8 mouse cellular contexts compared by ENCODE assay signal in the genomic region with DNA sequence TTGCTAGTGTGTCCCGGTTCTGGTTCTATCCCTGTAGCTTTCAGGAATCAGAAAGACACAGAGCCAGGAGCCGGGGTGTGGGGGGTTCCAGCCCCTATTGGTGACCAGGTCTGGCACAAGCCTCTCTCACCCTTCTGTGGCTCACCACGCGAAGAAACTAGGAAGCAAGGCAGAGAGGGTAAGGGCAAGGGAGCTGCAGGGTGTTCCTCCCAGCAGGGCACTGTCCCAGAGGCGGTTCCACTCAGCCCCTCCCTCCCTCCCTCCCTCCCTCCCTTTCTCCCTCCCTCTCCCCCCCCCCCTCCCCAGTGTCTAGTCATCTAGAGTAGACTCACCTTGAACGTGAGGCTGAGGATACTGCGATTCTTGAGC. TPM values are rescaled to one million over a fixed set of nuclear protein-coding genes. Genes with fewer than 3 reads are reported as not detected.
DNase-seq lines count a peak whose midpoint lies in the region; ATAC-seq and TF ChIP-seq lines count a peak whose summit lies in the region.

No protein-coding gene starts in this region.

- no peaks in the 10 kb centered on the region for H3K36me3 ChIP-seq in embryonic facial prominence, embryonic 12.5 days
- H3K36me3 ChIP-seq in megakaryocyte, embryonic 14.5 days (replicated peaks; ENCODE audit: low read length): peaks cover 40% of the 10 kb centered on the region
- H3K36me3 ChIP-seq in stomach, postnatal 0 days (ENCODE audit: control insufficient read depth, insufficient read depth, low read length): no peaks in the 10 kb centered on the region

- TF ChIP-seq EP300 in stomach, postnatal 0 days (optimal IDR thresholded peaks at IDR 0.05): no peak

- no peak for ATAC-seq in embryonic facial prominence, embryonic 12.5 days (ENCODE audit: insufficient number of reproducible peaks, insufficient read depth, low FRiP score, low TSS enrichment)
- ATAC-seq in stomach, postnatal 0 days (ENCODE audit: low FRiP score, low TSS enrichment): peak; percentile 62

- H3K27ac ChIP-seq in embryonic facial prominence, embryonic 12.5 days: no peak overlapping the region
- peak overlapping the region; percentile 35; the same call in 1 of the 2 replicates for H3K27ac ChIP-seq in stomach, postnatal 0 days (replicated peaks)

- 0 out of 2 replicates have a peak, but pooled peaks cover 7% of the 10 kb centered on the region for H3K4me1 ChIP-seq in embryonic facial prominence, embryonic 12.5 days
- peaks cover 41% of the 10 kb centered on the region for H3K4me1 ChIP-seq in megakaryocyte, embryonic 14.5 days
- no peaks in the 10 kb centered on the region for H3K4me1 ChIP-seq in stomach, postnatal 0 days (replicated peaks; ENCODE audit: control insufficient read depth, insufficient read depth)

- DNase-seq in adrenal gland, postnatal 14 days: peak; percentile 44
- no peak for DNase-seq in adrenal gland, postnatal 25 days
- peak; percentile 74 for DNase-seq in induced T-regulatory cell, adult 2 months (ENCODE audit: low read depth)
- peak; percentile 45 for DNase-seq in stomach, postnatal 0 days (ENCODE audit: low spot score)
- no peak for DNase-seq in left cerebral cortex, adult 18-20 months (ENCODE audit: low spot score in 2 of 2)
- no peak for DNase-seq in layer of hippocampus, postnatal 10 days (ENCODE audit: low spot score in 2 of 2)

- TF ChIP-seq CTCF in stomach, postnatal 0 days (IDR thresholded peaks at IDR 0.05; ENCODE audit: low read depth): no peak

- peak overlapping the region; percentile 48 for H3K4me2 ChIP-seq in embryonic facial prominence, embryonic 12.5 days (replicated peaks)
- H3K4me2 ChIP-seq in stomach, postnatal 0 days (replicated peaks; ENCODE audit: low read depth): peak overlapping the region; percentile 68

- peak overlapping the region; percentile 28 for H3K4me3 ChIP-seq in embryonic facial prominence, embryonic 12.5 days
- peak overlapping the region; percentile 91 for H3K4me3 ChIP-seq in megakaryocyte, embryonic 14.5 days (replicated peaks)
- H3K4me3 ChIP-seq in stomach, postnatal 0 days (ENCODE audit: low read depth, low read length): peak overlapping the region; percentile 34

- H3K9me3 ChIP-seq in embryonic facial prominence, embryonic 12.5 days: no peaks in the 10 kb centered on the region
- 0 out of 2 replicates have a peak, but pooled peaks cover 4% of the 10 kb centered on the region for H3K9me3 ChIP-seq in megakaryocyte, embryonic 14.5 days
- no peaks in the 10 kb centered on the region for H3K9me3 ChIP-seq in stomach, postnatal 0 days (ENCODE audit: control insufficient read depth, low read length)

- peak overlapping the region; percentile 30; the same call in 1 of the 2 replicates for H3K9ac ChIP-seq in embryonic facial prominence, embryonic 12.5 days
- peak overlapping the region; percentile 43 for H3K9ac ChIP-seq in stomach, postnatal 0 days (ENCODE audit: low read length)

- H3K27me3 ChIP-seq in embryonic facial prominence, embryonic 12.5 days: peaks cover 3% of the 10 kb centered on the region
- no peaks in the 10 kb centered on the region for H3K27me3 ChIP-seq in megakaryocyte, embryonic 14.5 days (replicated peaks)
- no peaks in the 10 kb centered on the region for H3K27me3 ChIP-seq in stomach, postnatal 0 days (ENCODE audit: control insufficient read depth, insufficient read depth, low read length)

- WGBS in embryonic facial prominence, embryonic 12.5 days: 4% methylated on average over 7 of the region's 7 CpGs
- WGBS in stomach, postnatal 0 days: 0% methylated on average over 7 of the region's 7 CpGs

RNA-seq across cellular contexts. Expression of gene Trim14, which starts 8.4 kb away (rescaled TPM):
- total RNA-seq in adrenal gland, postnatal 14 days (2021): 7.7 and 8.0 TPM in 2 replicates
- total RNA-seq in adrenal gland, postnatal 25 days (2021): 3.3 and 5.1 TPM in 2 replicates
- polyA plus RNA-seq in embryonic facial prominence, embryonic 12.5 days (2016; fragmentation: Nextera tagmentation; extraction: Ambion mirVana): 1.0 and 1.5 TPM in 2 replicates
- polyA plus RNA-seq in megakaryocyte, embryonic 14.5 days (2012; ENCODE audit: insufficient read depth, low replicate concordance): 2.0 and 8.1 TPM in 2 replicates
- 4.0 and 4.5 TPM in 2 replicates for polyA plus RNA-seq in stomach, postnatal 0 days (2015; fragmentation: Nextera tagmentation; extraction: Ambion mirVana)
- total RNA-seq in left cerebral cortex, adult 18-20 months (2021): 1 to 10 TPM in 1 of 2 experiments, under 1 TPM in 1; 0.74 to 1.3 TPM
- total RNA-seq in layer of hippocampus, postnatal 10 days (2021): under 1 TPM; 0.62 to 0.69 TPM

RNA-seq across cellular contexts. Expression of gene Nans, which starts 38.5 kb away (rescaled TPM):
- 31.5 and 43.4 TPM in 2 replicates for total RNA-seq in adrenal gland, postnatal 14 days (2021)
- total RNA-seq in adrenal gland, postnatal 25 days (2021): 35.0 and 38.5 TPM in 2 replicates
- 85.6 and 90.7 TPM in 2 replicates for polyA plus RNA-seq in embryonic facial prominence, embryonic 12.5 days (2016; fragmentation: Nextera tagmentation; extraction: Ambion mirVana)
- polyA plus RNA-seq in megakaryocyte, embryonic 14.5 days (2012; ENCODE audit: insufficient read depth, low replicate concordance): 34.0 and 67.2 TPM in 2 replicates
- 65.1 and 67.7 TPM in 2 replicates for polyA plus RNA-seq in stomach, postnatal 0 days (2015; fragmentation: Nextera tagmentation; extraction: Ambion mirVana)
- 10 to 100 TPM; 14.8 to 19.2 TPM for total RNA-seq in left cerebral cortex, adult 18-20 months (2021)
- total RNA-seq in layer of hippocampus, postnatal 10 days (2021): 10 to 100 TPM; 34.0 to 39.6 TPM

Comparison
In these comparisons a context has a peak if more than half of its experiments do, and no peak if none do; other contexts are left out.
1. DNase-seq: peak in adrenal gland, postnatal 14 days (single experiment), induced T-regulatory cell, adult 2 months (single experiment) and stomach, postnatal 0 days (single experiment); none in adrenal gland, postnatal 25 days (single experiment), left cerebral cortex, adult 18-20 months (0 of 2) and layer of hippocampus, postnatal 10 days (0 of 2).
2. H3K4me3 ChIP-seq: peak in every context shown above with its lines; median percentile 91 in megakaryocyte, embryonic 14.5 days; 34 in stomach, postnatal 0 days; 28 in embryonic facial prominence, embryonic 12.5 days.